Mouse (Mus musculus): ENCODE measurements around the gene Scaper. TPM values are rescaled to one million over a fixed set of nuclear protein-coding genes. Genes with fewer than 3 reads are reported as not detected.

Gene Scaper
- polyA plus RNA-seq, 1 experiment from 2014 or later, result 46.6 TPM

DNA sequence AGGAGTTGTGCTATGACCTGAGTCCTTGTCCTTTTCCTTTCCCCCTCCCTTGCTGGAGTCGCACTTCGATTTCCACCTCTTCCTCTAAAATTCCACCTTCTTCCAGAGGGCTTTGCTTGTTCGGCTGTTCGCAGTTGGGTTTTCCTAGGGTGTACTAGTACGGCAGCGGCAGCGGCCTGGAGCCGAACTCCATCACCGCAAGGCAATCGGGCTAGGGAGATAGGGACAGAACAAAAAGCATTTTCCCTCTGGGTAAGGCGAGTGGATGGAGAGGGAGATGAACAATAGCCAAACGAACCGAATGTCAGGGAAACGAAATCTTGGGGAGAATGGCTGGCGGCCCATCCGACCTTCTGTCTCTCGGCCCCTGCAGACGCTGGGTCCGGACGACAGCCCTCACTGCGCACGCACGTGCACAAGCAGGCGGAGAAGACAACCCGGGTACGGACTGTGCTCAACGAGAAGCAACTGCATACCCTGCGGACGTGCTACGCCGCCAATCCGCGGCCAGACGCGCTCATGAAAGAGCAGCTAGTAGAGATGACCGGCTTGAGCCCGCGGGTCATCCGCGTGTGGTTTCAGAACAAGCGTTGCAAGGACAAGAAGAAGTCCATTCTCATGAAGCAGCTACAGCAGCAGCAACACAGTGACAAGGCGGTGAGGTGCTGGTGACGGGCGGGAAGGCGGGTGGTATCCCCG, 394.1 kb downstream of the Scaper start:
- Histone ChIP-seq H3K4me1 (peaks cover 44% of the 10 kb centered on the region), H3K9ac (no peak overlapping the region), H3K36me3 (replicated peaks) (no peaks in the 10 kb centered on the region), H3K4me3 (peak overlapping the region; percentile 4; the same call in 1 of the 2 replicates), H3K4me2 (peak overlapping the region; percentile 21; the same call in 1 of the 2 replicates), H3K9me3 (no peaks in the 10 kb centered on the region), H3K27ac (no peak overlapping the region), H3K27me3 (replicated peaks) (peaks cover 70% of the 10 kb centered on the region)
- WGBS, result 1% methylated on average over 46 of the region's 46 CpGs
- ATAC-seq (replicated peaks), result no peak

GRCm38 (mm10) chr9:55543336-55543702, 394.6 kb downstream of the Scaper start:
- WGBS, result 9% methylated on average over 8 of the region's 8 CpGs
- H3K27ac ChIP-seq, result no peak overlapping the region
- no peaks in the 10 kb centered on the region for H3K36me3 ChIP-seq (replicated peaks)
- peaks cover 44% of the 10 kb centered on the region for H3K4me1 ChIP-seq
- ATAC-seq (replicated peaks), result no peak
- no peaks in the 10 kb centered on the region for H3K9me3 ChIP-seq
- no peak overlapping the region for H3K4me2 ChIP-seq
- H3K4me3 ChIP-seq, result no peak overlapping the region
- peaks cover 70% of the 10 kb centered on the region for H3K27me3 ChIP-seq (replicated peaks)
- no peak overlapping the region for H3K9ac ChIP-seq

- ATAC-seq (replicated peaks), result no peak
- peaks cover 44% of the 10 kb centered on the region for H3K4me1 ChIP-seq
- H3K9me3 ChIP-seq, result no peaks in the 10 kb centered on the region
- peak overlapping the region; percentile 37 for H3K4me3 ChIP-seq
- peaks cover 70% of the 10 kb centered on the region for H3K27me3 ChIP-seq (replicated peaks)
- H3K9ac ChIP-seq, result no peak overlapping the region
- H3K4me2 ChIP-seq, result peak overlapping the region; percentile 66
- no peak overlapping the region for H3K27ac ChIP-seq
- no peaks in the 10 kb centered on the region for H3K36me3 ChIP-seq (replicated peaks)
- 2% methylated on average over 57 of the region's 59 CpGs for WGBS
Observed at GRCm38 (mm10) chr9:55542366-55543325, 395.3 kb downstream of the Scaper start.

GRCm38 (mm10) chr9:55541681-55542365, 396.1 kb downstream of the Scaper start:
- ATAC-seq (replicated peaks), result no peak
- H3K27me3 ChIP-seq (replicated peaks), result peaks cover 70% of the 10 kb centered on the region
- no peaks in the 10 kb centered on the region for H3K9me3 ChIP-seq
- H3K36me3 ChIP-seq (replicated peaks), result no peaks in the 10 kb centered on the region
- H3K4me2 ChIP-seq, result peak overlapping the region; percentile 66
- H3K9ac ChIP-seq, result no peak overlapping the region
- peaks cover 44% of the 10 kb centered on the region for H3K4me1 ChIP-seq
- peak overlapping the region; percentile 37 for H3K4me3 ChIP-seq
- H3K27ac ChIP-seq, result no peak overlapping the region
- WGBS, result 1% methylated on average over 59 of the region's 59 CpGs

DNA sequence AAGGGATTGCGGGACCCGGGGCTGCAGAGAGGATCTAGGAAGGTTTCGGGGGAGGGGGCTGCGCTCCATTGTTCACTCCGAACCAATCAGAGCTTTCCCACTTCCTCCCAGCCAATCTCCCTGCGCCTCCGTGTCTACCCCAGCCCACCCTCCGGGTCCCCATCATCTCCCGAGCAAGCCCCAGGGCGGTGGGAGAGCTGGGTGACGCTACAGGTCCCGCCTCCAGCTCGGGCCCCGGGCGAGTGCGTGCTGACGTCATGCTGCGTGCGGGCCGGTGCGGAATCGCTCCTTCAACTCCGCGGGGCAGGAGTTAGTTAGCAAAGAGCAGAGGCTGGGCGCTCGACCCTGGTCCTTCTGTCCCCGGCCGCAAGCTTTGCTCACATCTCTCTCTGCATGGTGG, 397.0 kb downstream of the Scaper start:
- H3K9me3 ChIP-seq, result no peaks in the 10 kb centered on the region
- WGBS, result under 1% methylated on average over 28 of the region's 28 CpGs
- H3K4me1 ChIP-seq, result peaks cover 37% of the 10 kb centered on the region
- peak overlapping the region; percentile 66 for H3K4me2 ChIP-seq
- H3K4me3 ChIP-seq, result peak overlapping the region; percentile 37
- H3K27me3 ChIP-seq (replicated peaks), result peaks cover 65% of the 10 kb centered on the region
- no peaks in the 10 kb centered on the region for H3K36me3 ChIP-seq (replicated peaks)
- no peak overlapping the region for H3K27ac ChIP-seq
- H3K9ac ChIP-seq, result no peak overlapping the region
- peak; percentile 90 for ATAC-seq (replicated peaks)

DNA sequence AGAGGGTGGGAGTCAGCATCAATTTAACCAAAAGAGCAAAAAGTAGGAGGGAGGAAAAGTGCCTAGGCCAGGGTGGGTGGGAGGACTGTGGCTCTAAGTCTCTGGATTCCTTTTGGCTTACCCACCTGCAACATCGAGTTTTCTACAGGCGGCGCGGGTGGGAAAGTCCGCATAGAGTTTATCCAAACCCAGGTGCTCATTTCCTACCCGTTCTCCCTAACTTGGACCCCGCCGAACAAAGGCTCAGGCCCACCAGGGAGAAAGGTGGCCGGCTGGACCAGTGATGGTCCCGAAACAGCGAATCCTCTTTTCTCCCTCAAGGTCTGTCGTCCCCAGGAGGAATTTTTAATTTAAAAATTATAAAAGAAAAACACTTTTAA, 397.5 kb downstream of the Scaper start:
- H3K4me3 ChIP-seq, result peak overlapping the region; percentile 37
- no peaks in the 10 kb centered on the region for H3K36me3 ChIP-seq (replicated peaks)
- H3K4me2 ChIP-seq, result peak overlapping the region; percentile 66
- no peak for ATAC-seq (replicated peaks)
- H3K4me1 ChIP-seq, result peaks cover 32% of the 10 kb centered on the region
- H3K9ac ChIP-seq, result no peak overlapping the region
- no peak overlapping the region for H3K27ac ChIP-seq
- under 1% methylated on average over 12 of the region's 12 CpGs for WGBS
- H3K27me3 ChIP-seq (replicated peaks), result peaks cover 64% of the 10 kb centered on the region
- H3K9me3 ChIP-seq, result no peaks in the 10 kb centered on the region

- WGBS, result 2% methylated on average over 31 of the region's 31 CpGs
- ATAC-seq (replicated peaks), result no peak
- H3K9ac ChIP-seq, result no peak overlapping the region
- H3K4me2 ChIP-seq, result peak overlapping the region; percentile 66; the same call in 1 of the 2 replicates
- H3K36me3 ChIP-seq (replicated peaks), result no peaks in the 10 kb centered on the region
- peaks cover 26% of the 10 kb centered on the region for H3K4me1 ChIP-seq
- H3K27me3 ChIP-seq (replicated peaks), result peaks cover 60% of the 10 kb centered on the region
- no peaks in the 10 kb centered on the region for H3K9me3 ChIP-seq
- H3K27ac ChIP-seq, result no peak overlapping the region
- no peak overlapping the region for H3K4me3 ChIP-seq
Observed at GRCm38 (mm10) chr9:55539661-55540390, 398.1 kb downstream of the Scaper start.

- ATAC-seq (replicated peaks), result no peak
- no peak overlapping the region for H3K4me2 ChIP-seq
- no peaks in the 10 kb centered on the region for H3K9me3 ChIP-seq
- WGBS, result 15% methylated on average over 1 of the region's 1 CpGs
- H3K4me3 ChIP-seq, result no peak overlapping the region
- no peak overlapping the region for H3K9ac ChIP-seq
- H3K27ac ChIP-seq, result no peak overlapping the region
- H3K27me3 ChIP-seq (replicated peaks), result peaks cover 56% of the 10 kb centered on the region
- H3K4me1 ChIP-seq, result peaks cover 22% of the 10 kb centered on the region
- no peaks in the 10 kb centered on the region for H3K36me3 ChIP-seq (replicated peaks)
Observed at GRCm38 (mm10) chr9:55539006-55539405, 398.9 kb downstream of the Scaper start.

DNA sequence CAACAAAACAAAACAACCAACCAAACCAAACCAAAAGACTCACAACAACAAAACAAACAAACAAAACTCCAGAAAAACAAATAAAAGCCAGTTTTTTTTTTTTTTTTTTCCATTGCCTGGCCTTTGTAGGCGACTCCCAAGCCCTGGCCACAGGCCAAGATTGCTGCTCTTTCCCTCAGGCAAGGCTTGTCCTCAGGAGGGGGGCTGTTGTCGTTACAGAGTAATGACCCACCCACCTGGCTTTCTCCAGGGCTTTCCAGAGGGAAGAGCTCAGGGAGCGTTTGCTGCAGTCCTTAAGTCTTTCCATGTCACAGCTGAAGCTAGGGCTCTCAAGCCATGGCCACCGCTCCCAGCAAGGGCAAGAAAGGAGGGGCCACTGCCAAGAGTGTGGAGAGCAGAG, 399.5 kb downstream of the Scaper start, which contains the start of gene Isl2:
Gene Isl2 (plus strand): TSS at position 296 of the 400 bp plus-strand sequence.
- no peak for ATAC-seq (replicated peaks)
- no peak within 1 kb of the TSS for H3K4me2 ChIP-seq
- H3K4me3 ChIP-seq, result no peak within 1 kb of the TSS
- no peak within 1 kb of the TSS for H3K9ac ChIP-seq
- 6% methylated on average over 4 of the region's 4 CpGs for WGBS
- H3K27ac ChIP-seq, result no peak within 1 kb of the TSS
- peaks cover 53% of the 10 kb centered on the region for H3K27me3 ChIP-seq (replicated peaks)
- no peaks in the 10 kb centered on the region for H3K36me3 ChIP-seq (replicated peaks)
- H3K9me3 ChIP-seq, result no peaks in the 10 kb centered on the region
- peaks cover 20% of the 10 kb centered on the region for H3K4me1 ChIP-seq

DNA sequence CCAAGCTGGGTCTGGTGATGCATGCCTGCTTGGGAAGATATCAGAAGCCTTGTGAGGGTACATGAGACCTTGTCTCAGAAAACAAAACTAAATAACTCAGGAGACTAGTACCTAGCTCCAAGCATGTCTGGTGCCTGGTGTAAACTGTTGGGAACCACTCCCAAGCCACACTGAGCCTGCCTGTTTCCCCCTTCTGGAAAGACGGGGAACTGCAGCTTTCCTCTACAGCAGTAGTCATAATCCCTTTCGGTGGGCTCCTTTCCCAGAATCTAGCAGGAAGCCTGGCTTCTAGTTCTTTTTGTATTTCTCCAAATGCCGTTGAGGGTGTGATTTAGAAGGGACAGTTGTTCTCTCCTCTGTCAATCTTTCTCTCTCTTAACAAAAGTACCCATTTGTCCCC, 402.0 kb downstream of the Scaper start:
- Histone ChIP-seq H3K36me3 (replicated peaks) (no peaks in the 10 kb centered on the region), H3K4me3 (no peak overlapping the region), H3K4me2 (no peak overlapping the region), H3K27me3 (replicated peaks) (peaks cover 35% of the 10 kb centered on the region), H3K9ac (no peak overlapping the region), H3K27ac (no peak overlapping the region), H3K4me1 (peaks cover 6% of the 10 kb centered on the region; the same call in 1 of the 2 replicates), H3K9me3 (no peaks in the 10 kb centered on the region)
- no peak for ATAC-seq (replicated peaks)
- 22% methylated on average over 3 of the region's 3 CpGs for WGBS

DNA sequence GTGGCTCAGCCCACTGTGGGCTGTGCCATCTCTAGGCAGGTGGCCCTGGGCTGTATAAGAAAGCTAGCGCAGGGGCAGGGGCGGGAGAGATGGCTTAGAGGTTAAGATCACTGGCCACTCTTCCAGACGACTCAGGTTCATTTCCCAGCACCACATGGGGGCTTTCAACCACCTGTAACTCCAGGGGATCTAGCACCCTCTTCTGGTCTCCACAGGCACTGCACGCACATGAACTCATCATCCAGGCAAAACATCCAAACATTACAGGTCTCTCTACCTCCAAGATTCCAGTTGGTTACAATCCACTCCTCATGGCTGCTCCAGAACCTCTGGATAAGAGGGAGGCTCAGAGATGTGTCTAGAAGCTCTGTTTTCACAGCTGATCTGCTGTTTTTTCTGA, 412.2 kb downstream of the Scaper start:
- no peak overlapping the region for H3K4me3 ChIP-seq
- H3K4me1 ChIP-seq, result no peaks in the 10 kb centered on the region
- H3K9me3 ChIP-seq, result no peaks in the 10 kb centered on the region
- no peak overlapping the region for H3K9ac ChIP-seq
- no peak overlapping the region for H3K27ac ChIP-seq
- H3K27me3 ChIP-seq (replicated peaks), result no peaks in the 10 kb centered on the region
- H3K36me3 ChIP-seq (replicated peaks), result no peaks in the 10 kb centered on the region
- ATAC-seq (replicated peaks), result no peak
- no peak overlapping the region for H3K4me2 ChIP-seq
- 42% methylated on average over 4 of the region's 4 CpGs for WGBS

Measured in midbrain, embryonic 15.5 days (tissue).